Mouse (Mus musculus): ENCODE results near the gene Lrrc61. TPM values are rescaled to one million over a fixed set of nuclear protein-coding genes. Genes with fewer than 3 reads are reported as not detected.
"Not testable (repeated sequence)": the region's sequence is repeated elsewhere in the genome, so short reads cannot be mapped to it uniquely, and the experiment has no call there.

Lrrc61 gene
- 21.6 and 24.0 TPM in 2 replicates for polyA plus RNA-seq (2015; fragmentation: Nextera tagmentation; extraction: Ambion mirVana)

- WGBS, result under 1% methylated on average over 39 of the region's 39 CpGs
- Histone ChIP-seq H3K9ac (replicated peaks) (peak within 1 kb of the TSS; percentile 70), H3K9me3 (replicated peaks) (no peaks in the 10 kb centered on the region), H3K4me1 (peaks cover 20% of the 10 kb centered on the region), H3K4me2 (peak within 1 kb of the TSS; percentile 71), H3K27ac (replicated peaks) (peak within 1 kb of the TSS; percentile 97), H3K4me3 (replicated peaks) (peak within 1 kb of the TSS; percentile 56), H3K36me3 (peaks cover 16% of the 10 kb centered on the region), H3K27me3 (replicated peaks) (no peaks in the 10 kb centered on the region)
- peak; percentile 94 for ATAC-seq (ENCODE audit: low FRiP score)
These were observed at the start of gene Lrrc61 for GRCm38 (mm10) chr6:48554280-48555103. TSS of gene Lrrc61 (plus strand) at chr6:48554796.

- peaks cover 17% of the 10 kb centered on the region for H3K36me3 ChIP-seq
- H3K9me3 ChIP-seq (replicated peaks), result no peaks in the 10 kb centered on the region
- H3K4me3 ChIP-seq (replicated peaks), result no peak overlapping the region
- H3K9ac ChIP-seq (replicated peaks), result no peak overlapping the region
- no peak for ATAC-seq (ENCODE audit: low FRiP score)
- H3K27ac ChIP-seq (replicated peaks), result no peak overlapping the region
- peaks cover 12% of the 10 kb centered on the region for H3K4me1 ChIP-seq
- H3K27me3 ChIP-seq (replicated peaks), result no peaks in the 10 kb centered on the region
- 83% methylated on average over 4 of the region's 4 CpGs for WGBS
- H3K4me2 ChIP-seq, result no peak overlapping the region
These were observed 46.5 kb upstream of the Lrrc61 start for GRCm38 (mm10) chr6:48508087-48508486.

- peaks cover 41% of the 10 kb centered on the region for H3K36me3 ChIP-seq
- WGBS, result 85% methylated on average over 4 of the region's 4 CpGs
- peaks cover 3% of the 10 kb centered on the region for H3K4me1 ChIP-seq
- H3K9me3 ChIP-seq (replicated peaks), result no peaks in the 10 kb centered on the region
- H3K4me2 ChIP-seq, result no peak overlapping the region
- H3K9ac ChIP-seq (replicated peaks), result no peak overlapping the region
- no peak overlapping the region for H3K4me3 ChIP-seq (replicated peaks)
- H3K27ac ChIP-seq (replicated peaks), result no peak overlapping the region
- H3K27me3 ChIP-seq (replicated peaks), result no peaks in the 10 kb centered on the region
- ATAC-seq (ENCODE audit: low FRiP score), result no peak
These were observed 44.2 kb upstream of the Lrrc61 start for GRCm38 (mm10) chr6:48510426-48510825.

GRCm38 (mm10) chr6:48511861-48512260, 42.7 kb upstream of the Lrrc61 start:
- no peaks in the 10 kb centered on the region for H3K9me3 ChIP-seq (replicated peaks)
- no peak overlapping the region for H3K4me2 ChIP-seq
- no peaks in the 10 kb centered on the region for H3K27me3 ChIP-seq (replicated peaks)
- H3K9ac ChIP-seq (replicated peaks), result no peak overlapping the region
- H3K36me3 ChIP-seq, result peaks cover 55% of the 10 kb centered on the region
- ATAC-seq (ENCODE audit: low FRiP score), result no peak
- H3K4me1 ChIP-seq, result no peaks in the 10 kb centered on the region
- WGBS, result 89% methylated on average over 7 of the region's 7 CpGs
- no peak overlapping the region for H3K27ac ChIP-seq (replicated peaks)
- H3K4me3 ChIP-seq (replicated peaks), result no peak overlapping the region

GRCm38 (mm10) chr6:48524882-48525281, 29.7 kb upstream of the Lrrc61 start:
- H3K4me3 ChIP-seq (replicated peaks); H3K9me3 ChIP-seq (replicated peaks); ATAC-seq (ENCODE audit: low FRiP score); H3K4me1 ChIP-seq; H3K27me3 ChIP-seq (replicated peaks); H3K4me2 ChIP-seq; H3K9ac ChIP-seq (replicated peaks); H3K27ac ChIP-seq (replicated peaks): not testable (repeated sequence)
- 97% methylated on average over 16 of the region's 16 CpGs for WGBS
- peaks cover 38% of the 10 kb centered on the region for H3K36me3 ChIP-seq

GRCm38 (mm10) chr6:48527901-48528300, 26.7 kb upstream of the Lrrc61 start:
- Histone ChIP-seq H3K9ac (replicated peaks) (no peak overlapping the region), H3K27ac (replicated peaks) (no peak overlapping the region), H3K4me3 (replicated peaks) (no peak overlapping the region), H3K4me1 (no peaks in the 10 kb centered on the region), H3K27me3 (replicated peaks) (no peaks in the 10 kb centered on the region), H3K9me3 (replicated peaks) (no peaks in the 10 kb centered on the region), H3K4me2 (no peak overlapping the region), H3K36me3 (peaks cover 52% of the 10 kb centered on the region)
- 92% methylated on average over 9 of the region's 9 CpGs for WGBS
- no peak for ATAC-seq (ENCODE audit: low FRiP score)

- WGBS, result 85% methylated on average over 14 of the region's 14 CpGs
- no peaks in the 10 kb centered on the region for H3K27me3 ChIP-seq (replicated peaks)
- H3K36me3 ChIP-seq, result peaks cover 52% of the 10 kb centered on the region
- H3K4me1 ChIP-seq, result no peaks in the 10 kb centered on the region
- no peak overlapping the region for H3K9ac ChIP-seq (replicated peaks)
- no peak overlapping the region for H3K4me3 ChIP-seq (replicated peaks)
- no peak overlapping the region for H3K4me2 ChIP-seq
- H3K27ac ChIP-seq (replicated peaks), result no peak overlapping the region
- ATAC-seq (ENCODE audit: low FRiP score), result no peak
- no peaks in the 10 kb centered on the region for H3K9me3 ChIP-seq (replicated peaks)
These were observed 25.3 kb upstream of the Lrrc61 start for GRCm38 (mm10) chr6:48529261-48529660.

- no peaks in the 10 kb centered on the region for H3K4me1 ChIP-seq
- no peaks in the 10 kb centered on the region for H3K9me3 ChIP-seq (replicated peaks)
- no peak overlapping the region for H3K27ac ChIP-seq (replicated peaks)
- no peak overlapping the region for H3K9ac ChIP-seq (replicated peaks)
- peaks cover 52% of the 10 kb centered on the region for H3K36me3 ChIP-seq
- no peak overlapping the region for H3K4me3 ChIP-seq (replicated peaks)
- no peak overlapping the region for H3K4me2 ChIP-seq
- no peak for ATAC-seq (ENCODE audit: low FRiP score)
- 89% methylated on average over 16 of the region's 16 CpGs for WGBS
- H3K27me3 ChIP-seq (replicated peaks), result no peaks in the 10 kb centered on the region
These were observed 24.6 kb upstream of the Lrrc61 start for GRCm38 (mm10) chr6:48529871-48530440.

- WGBS, result 70% methylated on average over 2 of the region's 2 CpGs
These were observed 23.7 kb upstream of the Lrrc61 start for GRCm38 (mm10) chr6:48530862-48531261.

GRCm38 (mm10) chr6:48533475-48533874, 21.1 kb upstream of the Lrrc61 start:
- peaks cover 27% of the 10 kb centered on the region for H3K36me3 ChIP-seq
- no peak overlapping the region for H3K4me2 ChIP-seq
- no peak for ATAC-seq (ENCODE audit: low FRiP score)
- H3K4me1 ChIP-seq, result peaks cover 18% of the 10 kb centered on the region
- H3K9me3 ChIP-seq (replicated peaks), result no peaks in the 10 kb centered on the region
- H3K27me3 ChIP-seq (replicated peaks), result no peaks in the 10 kb centered on the region
- no peak overlapping the region for H3K4me3 ChIP-seq (replicated peaks)
- no peak overlapping the region for H3K9ac ChIP-seq (replicated peaks)
- H3K27ac ChIP-seq (replicated peaks), result no peak overlapping the region
- 83% methylated on average over 2 of the region's 2 CpGs for WGBS

More at GRCm38 (mm10) chr6:48530862-48531261, 23.7 kb upstream of the Lrrc61 start:
- ATAC-seq (ENCODE audit: low FRiP score), result no peak
- no peaks in the 10 kb centered on the region for H3K27me3 ChIP-seq (replicated peaks)
- no peak overlapping the region for H3K4me2 ChIP-seq
- H3K27ac ChIP-seq (replicated peaks), result no peak overlapping the region
- H3K4me1 ChIP-seq, result no peaks in the 10 kb centered on the region
- H3K9ac ChIP-seq (replicated peaks), result no peak overlapping the region
- H3K9me3 ChIP-seq (replicated peaks), result no peaks in the 10 kb centered on the region
- H3K36me3 ChIP-seq, result peaks cover 47% of the 10 kb centered on the region
- H3K4me3 ChIP-seq (replicated peaks), result no peak overlapping the region

GRCm38 (mm10) chr6:48534913-48535312, 19.7 kb upstream of the Lrrc61 start:
- 86% methylated on average over 8 of the region's 8 CpGs for WGBS

GRCm38 (mm10) chr6:48536091-48536490, 18.5 kb upstream of the Lrrc61 start:
- WGBS, result 77% methylated on average over 4 of the region's 4 CpGs

More at GRCm38 (mm10) chr6:48534913-48535312, 19.7 kb upstream of the Lrrc61 start:
- H3K9me3 ChIP-seq (replicated peaks), result no peaks in the 10 kb centered on the region
- no peak for ATAC-seq (ENCODE audit: low FRiP score)
- H3K27me3 ChIP-seq (replicated peaks), result no peaks in the 10 kb centered on the region
- H3K27ac ChIP-seq (replicated peaks), result no peak overlapping the region
- H3K4me2 ChIP-seq, result no peak overlapping the region
- H3K4me3 ChIP-seq (replicated peaks), result no peak overlapping the region
- H3K9ac ChIP-seq (replicated peaks), result no peak overlapping the region
- peaks cover 31% of the 10 kb centered on the region for H3K4me1 ChIP-seq
- peaks cover 16% of the 10 kb centered on the region for H3K36me3 ChIP-seq

More at GRCm38 (mm10) chr6:48536091-48536490, 18.5 kb upstream of the Lrrc61 start:
- no peaks in the 10 kb centered on the region for H3K9me3 ChIP-seq (replicated peaks)
- no peak overlapping the region for H3K9ac ChIP-seq (replicated peaks)
- peaks cover 24% of the 10 kb centered on the region for H3K36me3 ChIP-seq
- H3K4me2 ChIP-seq, result no peak overlapping the region
- ATAC-seq (ENCODE audit: low FRiP score), result no peak
- peaks cover 32% of the 10 kb centered on the region for H3K4me1 ChIP-seq
- no peak overlapping the region for H3K27ac ChIP-seq (replicated peaks)
- H3K27me3 ChIP-seq (replicated peaks), result no peaks in the 10 kb centered on the region
- no peak overlapping the region for H3K4me3 ChIP-seq (replicated peaks)
